In the genomic region with DNA sequence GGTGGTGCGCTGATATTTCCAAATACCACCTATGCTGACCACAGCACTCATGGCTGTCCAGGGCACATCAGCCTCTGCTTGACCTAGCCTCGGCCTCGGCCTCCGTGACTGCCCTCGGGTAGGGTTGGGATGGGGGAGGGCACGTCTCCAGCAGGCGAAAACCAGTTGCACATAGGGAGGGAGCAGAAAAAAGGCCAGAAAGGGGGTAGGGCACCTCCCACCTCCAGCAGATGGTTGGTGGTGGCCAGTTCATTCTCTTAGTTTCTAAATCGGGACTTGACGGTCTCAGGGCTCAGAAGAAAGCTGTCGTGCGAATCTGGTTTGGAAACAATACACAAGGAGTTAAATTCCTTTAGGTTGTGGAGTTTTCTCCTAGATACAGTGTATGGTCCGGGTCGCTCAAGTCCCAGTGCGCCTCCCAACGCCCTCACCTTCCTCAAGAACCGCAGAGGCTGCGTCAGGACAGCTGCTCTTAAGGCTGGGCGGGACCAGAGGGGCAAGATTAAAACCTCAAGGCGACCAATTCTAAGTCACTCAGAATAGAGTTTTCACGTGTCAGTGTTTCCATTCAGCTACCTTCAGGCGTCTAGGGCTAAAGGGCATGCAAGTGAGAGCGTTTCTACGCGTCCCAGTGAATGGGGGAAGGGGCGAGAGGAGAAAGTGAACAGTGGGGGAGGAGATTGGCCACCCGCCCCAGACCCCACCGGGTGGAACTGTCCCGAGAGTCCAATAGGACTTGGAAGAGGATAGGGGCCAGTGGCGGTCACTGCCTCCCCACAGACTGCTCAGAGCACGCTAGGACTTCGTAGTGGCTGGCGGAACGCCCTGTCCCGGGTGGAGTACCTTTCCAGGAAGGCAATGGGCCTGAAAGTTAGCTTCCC, we compare ENCODE assay signal across 9 mouse cellular contexts. TPM values are rescaled to one million over a fixed set of nuclear protein-coding genes. Genes with fewer than 3 reads are reported as not detected.
DNase-seq lines count a peak whose midpoint lies in the region; TF ChIP-seq lines count a peak whose summit lies in the region.
"Had no signal": no experiment of that assay in that cellular context is flagged by ENCODE, and none has a peak within 500 bp of the region (broad histone marks: within the 10 kb centered on the region; RNA-seq: fewer than 3 reads in every experiment).

No protein-coding gene starts in this region.

- H3K9me3 ChIP-seq in forebrain, embryonic 10.5 days = no peaks in the 10 kb centered on the region

- H3K36me3 ChIP-seq in forebrain, embryonic 10.5 days (replicated peaks) = no peaks in the 10 kb centered on the region

- WGBS in forebrain, embryonic 10.5 days = under 1% methylated on average over 34 of the region's 34 CpGs

- TF ChIP-seq CTCF in left cerebral cortex, adult 2 months (IDR thresholded peaks at IDR 0.05) = no peak

- peaks cover 71% of the 10 kb centered on the region for H3K4me1 ChIP-seq in forebrain, embryonic 10.5 days

- H3K27me3 ChIP-seq in forebrain, embryonic 10.5 days (ENCODE audit: poor library complexity, severe bottlenecking) = peaks cover 91% of the 10 kb centered on the region

- DNase-seq in left cerebral cortex, adult 2 months (ENCODE audit: extremely low spot score in 1 of 2, low spot score in 2 of 2) = peak; percentile 28 to 56
- DNase-seq in left cerebral cortex, postnatal 25 days (ENCODE audit: low spot score in 2 of 2) = no peak
- peak; percentile 63 for DNase-seq in forebrain, embryonic 10.5 days (ENCODE audit: extremely low spot score, low spot score)
- peak; percentile 33 to 59 for DNase-seq in layer of hippocampus, postnatal 14 days (ENCODE audit: low spot score in 2 of 2)
- DNase-seq in neural tube, embryonic 10.5 days (ENCODE audit: extremely low spot score, low spot score) = peak; percentile 78
- DNase-seq in gastrocnemius, postnatal 10 days = no peak
- DNase-seq in MN1 (ENCODE audit: low spot score) = no peak
- DNase-seq in spleen, postnatal 10 days (ENCODE audit: low spot score in 2 of 2) = no peak

- intact Hi-C loops in left cerebral cortex, adult 2 months (cut with DNase I) = loop anchor here (5.0 to 10.0 kb wide), 2 partner anchors 1015 to 1717 kb away; no protein-coding TSS in a partner anchor
- intact Hi-C loops in left cerebral cortex, postnatal 25 days (cut with DNase I) = loop anchor here (5.0 to 10.0 kb wide), 4 partner anchors 425 to 1745 kb away; a partner anchor contains a TSS

- H3K4me3 ChIP-seq in left cerebral cortex, adult 2 months = peak overlapping the region; percentile 40
- peak overlapping the region; percentile 58 for H3K4me3 ChIP-seq in forebrain, embryonic 10.5 days

- peak overlapping the region; percentile 87 for H3K27ac ChIP-seq in left cerebral cortex, adult 2 months
- peak overlapping the region; percentile 98 for H3K27ac ChIP-seq in forebrain, embryonic 10.5 days

RNA-seq across cellular contexts. Expression of a gene that starts 9.3 kb away (rescaled TPM):
- total RNA-seq in left cerebral cortex, adult 2 months (2021) = 10 to 100 TPM; 27.2 TPM
- total RNA-seq in left cerebral cortex, postnatal 25 days (2021) = 10 to 100 TPM; 26.3 to 27.8 TPM
- polyA plus RNA-seq in forebrain, embryonic 10.5 days (2016; fragmentation: Nextera tagmentation; extraction: Ambion mirVana) = 13.3 and 14.6 TPM in 2 replicates
- total RNA-seq in layer of hippocampus, postnatal 14 days (2021) = 10 to 100 TPM in 1 of 2 experiments, 1 to 10 TPM in 1; 10.0 to 11.2 TPM
- total RNA-seq in gastrocnemius, postnatal 10 days (2021) = under 1 TPM; 0.14 to 0.18 TPM
- total RNA-seq: liver, adult 2 months had no signal
- polyA plus RNA-seq: liver, adult 2 months had no signal

Comparison
In these comparisons a context has a peak if more than half of its experiments do, and no peak if none do; other contexts are left out.
1. DNase-seq: peak in left cerebral cortex, adult 2 months (2 of 2), forebrain, embryonic 10.5 days (single experiment), layer of hippocampus, postnatal 14 days (2 of 2) and neural tube, embryonic 10.5 days (single experiment); none in left cerebral cortex, postnatal 25 days (0 of 2), gastrocnemius, postnatal 10 days (single experiment), MN1 (single experiment) and spleen, postnatal 10 days (0 of 2).
2. RNA of a gene that starts 9.3 kb away (total RNA-seq): 26.3 to 27.8 TPM in left cerebral cortex, postnatal 25 days, 27.2 TPM in left cerebral cortex, adult 2 months and 10.0 to 11.2 TPM in layer of hippocampus, postnatal 14 days; 0.14 to 0.18 TPM in gastrocnemius, postnatal 10 days; every median in the first group is over 4 times any median in the second.